Mouse (Mus musculus) 3134 (cell line): ENCODE measurements around the gene Ctdspl.

Source experiments
- DNase-seq: peaks from one replicate; pipeline ENCODE4 v3.0.0-alpha.2; 2011; ENCODE audit warnings: low spot score; ENCODE audit not compliant: insufficient read length; ENCODE audit errors: extremely low read depth

Gene Ctdspl

DNA sequence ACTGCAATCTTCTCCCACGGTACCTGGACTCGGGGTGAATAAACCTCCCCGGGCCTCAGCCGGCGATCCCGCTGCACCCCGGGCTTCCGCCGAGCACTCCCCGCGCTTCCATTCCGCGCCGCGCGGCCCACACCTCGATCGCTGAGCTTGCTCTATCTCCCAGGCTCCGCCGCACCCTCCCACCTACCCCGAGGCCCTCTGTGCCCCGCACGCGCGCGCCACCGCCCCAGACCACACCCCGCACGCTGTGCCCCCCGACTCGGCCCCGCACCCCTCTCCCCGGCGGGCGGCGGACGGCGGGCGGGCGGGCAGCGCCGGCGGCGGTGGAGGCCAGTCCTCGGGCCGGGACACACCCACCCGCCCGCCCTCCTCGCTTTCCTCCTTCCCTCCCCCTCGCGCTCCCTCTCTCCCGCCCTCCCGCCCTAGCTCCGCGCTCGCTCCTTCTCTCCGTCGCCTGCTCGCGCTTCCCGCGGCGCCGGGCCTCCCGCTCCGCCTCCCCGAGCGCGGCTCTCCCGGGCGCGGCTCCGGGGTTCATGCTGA, at the start of gene Ctdspl:
Gene Ctdspl (plus strand): TSS at position 343 of the 540 bp plus-strand sequence.
- peak; percentile 49 for DNase-seq

DNA sequence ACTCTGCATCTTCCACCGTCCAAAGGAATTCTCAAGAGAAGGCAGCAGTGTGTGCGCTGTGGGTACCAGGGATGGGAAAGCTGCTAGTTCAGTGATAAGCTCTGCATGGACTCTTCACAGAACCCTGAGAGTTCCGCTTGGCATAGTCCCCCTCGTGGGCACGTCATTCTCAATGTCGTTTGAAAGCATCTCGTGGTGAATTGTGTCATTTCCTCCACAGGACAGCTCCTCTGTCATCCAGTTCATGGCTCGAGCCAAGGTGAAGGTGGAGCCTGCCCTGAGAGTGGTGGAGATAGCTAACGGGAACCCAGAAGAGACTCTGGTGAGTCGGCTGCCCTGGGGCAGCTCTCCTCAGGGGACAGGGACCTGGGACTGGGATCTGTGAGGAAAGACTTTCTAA, 49.4 kb upstream of the Ctdspl start:
- DNase-seq = no peak

GRCm38 (mm10) chr9:118877365-118878008, 48.8 kb upstream of the Ctdspl start:
- DNase-seq = no peak

GRCm38 (mm10) chr9:118878596-118878995, 47.7 kb upstream of the Ctdspl start:
- no peak for DNase-seq

DNA sequence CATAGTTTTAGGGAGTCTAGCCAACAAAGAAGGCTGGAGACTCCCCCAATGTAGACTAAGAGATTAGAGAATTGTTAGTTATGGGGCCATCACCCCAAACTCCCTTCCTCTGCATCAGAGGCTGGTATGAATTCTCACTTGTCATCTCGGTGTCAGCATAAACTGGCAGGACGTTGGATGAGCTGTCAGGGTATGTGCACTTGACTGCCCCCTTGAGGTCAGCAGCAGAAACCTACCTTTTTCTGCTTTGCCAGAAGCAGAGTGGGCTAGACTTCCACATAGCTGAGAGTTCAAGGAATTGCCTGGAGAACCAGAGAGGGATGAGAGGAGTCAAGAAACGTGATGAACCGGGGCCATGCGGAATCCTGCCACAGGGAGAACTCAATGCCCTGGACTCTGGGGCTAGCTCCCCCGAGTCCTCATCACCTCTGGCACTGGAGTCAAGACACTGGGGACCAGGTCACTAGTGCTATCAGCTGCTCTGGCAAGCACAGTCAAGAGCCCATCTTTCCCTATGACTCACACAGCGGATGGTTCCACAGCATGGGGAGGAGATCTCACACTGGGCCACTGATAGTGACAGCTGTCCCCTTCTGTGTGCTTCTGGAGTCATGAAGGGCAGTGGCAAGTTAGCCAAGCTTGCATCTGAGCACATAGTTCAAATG, 44.8 kb upstream of the Ctdspl start:
- no peak for DNase-seq

GRCm38 (mm10) chr9:118881946-118882284, 44.3 kb upstream of the Ctdspl start:
- no peak for DNase-seq

GRCm38 (mm10) chr9:118883150-118883549, 43.1 kb upstream of the Ctdspl start:
- DNase-seq = no peak

DNA sequence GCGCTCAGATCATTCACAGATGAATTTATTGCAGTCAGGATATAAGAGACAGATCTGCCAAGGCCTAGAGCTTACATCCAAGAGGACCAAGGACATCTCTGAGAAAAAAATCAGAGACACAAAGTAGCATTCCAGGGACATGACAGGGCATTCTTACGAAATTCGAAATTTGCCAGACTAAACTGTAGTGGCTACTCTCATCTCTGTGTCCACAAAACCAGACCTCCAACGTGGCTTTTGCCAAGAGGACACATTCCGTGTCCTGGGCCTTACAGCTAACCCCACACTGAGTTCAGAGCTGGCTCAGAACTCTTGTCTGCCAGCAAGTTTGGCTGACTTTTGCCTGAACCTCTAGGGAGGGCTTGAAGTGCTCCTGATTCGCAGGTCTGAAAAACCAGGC, 40.5 kb upstream of the Ctdspl start:
- DNase-seq = peak; percentile 44

DNA sequence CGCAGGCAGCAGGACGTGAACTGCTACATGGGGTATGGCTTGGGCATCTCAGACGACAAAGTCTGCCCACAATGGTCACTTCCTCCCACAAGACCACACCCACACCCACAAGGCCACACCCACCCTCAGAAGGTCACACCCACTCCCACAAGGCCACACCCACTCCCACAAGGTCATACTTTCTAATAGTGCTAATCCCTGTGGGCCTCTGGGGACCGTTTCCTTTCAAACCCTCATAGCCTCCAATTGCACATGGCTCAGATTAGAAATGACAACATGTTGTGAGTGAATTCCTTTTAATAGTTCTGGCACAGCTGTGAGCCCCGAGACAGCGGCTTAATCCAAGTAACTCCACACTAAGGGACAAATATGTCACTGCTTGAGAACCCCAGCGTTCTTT, 39.1 kb upstream of the Ctdspl start:
- DNase-seq = no peak

DNA sequence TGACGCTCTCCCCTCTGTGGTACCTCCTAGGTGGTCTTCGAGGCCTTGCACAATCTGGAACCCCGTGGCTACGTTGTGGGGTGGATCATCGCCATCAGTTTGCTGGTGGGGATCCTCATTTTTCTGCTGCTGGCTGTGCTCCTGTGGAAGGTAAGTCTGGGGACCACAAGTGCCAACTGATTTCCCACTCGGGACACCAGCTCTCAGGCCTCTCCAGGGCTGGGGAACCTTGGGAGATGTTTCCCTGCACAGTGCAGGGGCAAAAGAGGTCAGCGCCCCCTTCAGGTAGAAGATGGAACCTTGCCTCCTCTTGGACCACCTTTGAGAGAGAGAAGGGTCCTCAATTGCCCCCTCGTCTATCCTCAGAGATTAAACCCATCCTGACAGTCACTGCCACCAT, 38.5 kb upstream of the Ctdspl start:
- DNase-seq = no peak

GRCm38 (mm10) chr9:118890149-118890548, 36.1 kb upstream of the Ctdspl start:
- DNase-seq = no peak

- no peak for DNase-seq
These were observed 35.6 kb upstream of the Ctdspl start for GRCm38 (mm10) chr9:118890645-118891044.

- DNase-seq = no peak
These were observed 35.2 kb upstream of the Ctdspl start for GRCm38 (mm10) chr9:118891068-118891467.

DNA sequence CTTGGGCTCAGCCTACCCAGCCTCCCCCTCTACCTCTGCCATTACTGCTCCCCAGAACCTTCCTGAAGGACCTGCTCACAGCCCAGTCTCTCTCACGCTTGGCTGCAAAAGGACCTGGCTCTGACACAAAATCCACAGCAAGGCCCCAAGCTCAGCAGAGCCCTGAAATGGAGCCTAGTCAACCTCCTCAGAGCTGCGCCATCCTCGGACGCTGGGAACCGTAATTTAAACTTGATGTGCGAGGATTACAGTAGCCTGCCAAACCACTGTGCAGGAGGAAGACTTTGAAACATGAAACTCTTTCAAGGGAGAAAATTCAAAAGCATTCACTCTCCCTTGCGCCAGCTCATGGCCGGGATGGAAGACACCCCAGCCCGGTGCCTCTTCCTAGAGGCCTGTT, 34.7 kb upstream of the Ctdspl start:
- no peak for DNase-seq

DNA sequence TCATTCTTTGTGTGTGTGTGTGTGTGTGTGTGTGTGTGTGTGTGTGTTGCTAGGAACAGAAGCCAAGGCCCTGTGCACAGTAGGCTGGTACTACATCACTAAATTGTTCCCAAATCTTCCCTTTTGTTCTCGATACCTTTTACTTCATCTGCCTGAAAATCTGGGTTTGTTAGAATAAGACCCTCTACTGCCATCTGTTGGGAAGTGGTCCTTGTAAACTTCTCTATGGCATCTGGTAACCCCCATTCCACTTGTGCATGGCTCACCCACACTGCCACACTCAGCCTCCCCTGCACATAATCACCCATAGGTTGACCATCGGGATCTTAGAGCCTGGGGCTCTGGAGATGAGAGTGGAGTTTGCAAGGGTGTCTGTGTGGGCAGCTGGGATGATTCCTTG, 31.2 kb upstream of the Ctdspl start:
- no peak for DNase-seq

GRCm38 (mm10) chr9:118900677-118901076, 25.6 kb upstream of the Ctdspl start:
- no peak for DNase-seq

DNA sequence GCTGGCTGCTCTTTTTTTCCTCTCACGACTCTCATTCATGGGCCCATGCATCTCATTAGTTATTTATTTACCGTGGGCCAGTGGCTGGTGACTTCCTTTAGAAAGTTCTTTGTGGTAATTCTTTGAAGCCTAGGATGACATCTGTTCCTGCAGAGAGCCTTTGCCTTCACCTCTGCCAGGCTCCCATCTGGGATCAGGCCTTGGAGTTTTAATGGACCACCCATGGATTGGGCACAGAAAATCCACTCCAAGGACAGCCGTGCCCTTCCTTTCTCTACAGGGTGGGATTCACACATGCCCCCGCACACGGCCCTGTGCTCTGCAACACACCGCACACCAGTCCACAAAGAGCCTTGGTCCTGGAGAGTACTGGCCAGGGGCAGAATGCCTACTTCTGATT, 24.3 kb upstream of the Ctdspl start:
- DNase-seq = no peak

GRCm38 (mm10) chr9:118907934-118908620, 18.2 kb upstream of the Ctdspl start:
- peak; percentile 16 for DNase-seq

DNA sequence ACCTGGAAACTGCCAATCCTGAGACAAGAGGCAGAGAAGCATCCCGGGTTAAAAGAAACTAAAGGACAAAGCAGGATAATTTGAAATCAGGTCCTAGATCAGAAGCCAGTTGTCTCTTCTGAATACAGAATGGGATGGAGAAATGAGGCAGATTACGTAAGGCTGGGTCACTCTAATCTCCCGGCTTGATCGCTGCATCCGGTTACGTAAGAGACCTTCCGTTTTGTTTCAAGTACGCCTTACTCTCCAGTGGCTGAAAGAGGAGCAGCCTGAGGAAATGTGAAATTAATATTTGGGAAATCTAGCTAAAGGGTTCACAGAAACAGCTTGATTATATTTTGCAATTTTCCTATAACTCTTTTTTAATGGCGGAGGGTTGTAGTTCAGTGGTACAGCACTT, 13.2 kb upstream of the Ctdspl start:
- DNase-seq = no peak

- DNase-seq = no peak
These were observed 12.6 kb upstream of the Ctdspl start for GRCm38 (mm10) chr9:118913613-118914012.

DNA sequence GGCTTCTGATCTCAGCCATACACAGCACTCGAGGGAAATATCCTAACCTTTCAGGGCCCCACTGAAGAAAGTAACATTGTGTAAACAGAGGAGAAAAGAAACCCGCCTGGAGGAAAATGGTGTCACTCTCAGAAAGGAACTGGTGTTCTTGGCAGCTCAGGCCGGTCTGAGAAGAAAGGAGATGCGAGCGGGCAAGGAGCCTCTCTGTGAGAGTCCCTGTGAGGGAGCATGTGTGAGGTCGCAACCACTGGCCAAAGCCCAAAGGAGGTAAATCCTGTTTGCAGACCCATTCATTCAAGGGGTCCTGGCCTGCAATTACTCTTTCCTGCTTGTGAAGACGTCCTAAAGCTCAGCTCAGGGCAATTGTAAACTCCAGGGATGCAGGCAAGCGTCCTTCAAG, 11.7 kb upstream of the Ctdspl start:
- DNase-seq = no peak

DNA sequence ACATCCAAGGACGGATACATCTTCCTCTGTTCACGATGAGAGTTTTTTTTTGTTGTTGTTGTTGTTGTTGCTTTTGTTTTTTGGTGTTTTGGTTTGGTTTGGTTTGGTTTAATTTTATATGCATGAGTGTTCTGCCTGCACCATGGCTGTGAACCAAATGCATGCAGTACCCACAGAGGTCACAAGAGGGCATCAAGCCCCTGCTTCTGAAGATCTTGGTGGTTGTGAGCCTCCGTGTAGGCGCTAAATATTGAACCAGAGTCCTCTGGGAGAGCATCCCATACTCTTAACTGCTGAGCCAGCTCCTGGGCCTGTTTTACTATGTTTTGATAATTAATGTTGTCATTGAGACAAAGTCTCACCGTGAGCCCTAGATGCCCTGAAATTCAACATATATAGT, 11.0 kb upstream of the Ctdspl start:
- no peak for DNase-seq
